Mouse (Mus musculus): Measurements from ENCODE around the gene Nub1. TPM values are rescaled to one million over a fixed set of nuclear protein-coding genes. Genes with fewer than 3 reads are reported as not detected.
A peak's percentile ranks its signal among the peaks of the same experiment; 100 is the strongest.

The Nub1 gene
- total and polyA plus RNA-seq, 2 experiments = 19.6 to 20.2 TPM

DNA sequence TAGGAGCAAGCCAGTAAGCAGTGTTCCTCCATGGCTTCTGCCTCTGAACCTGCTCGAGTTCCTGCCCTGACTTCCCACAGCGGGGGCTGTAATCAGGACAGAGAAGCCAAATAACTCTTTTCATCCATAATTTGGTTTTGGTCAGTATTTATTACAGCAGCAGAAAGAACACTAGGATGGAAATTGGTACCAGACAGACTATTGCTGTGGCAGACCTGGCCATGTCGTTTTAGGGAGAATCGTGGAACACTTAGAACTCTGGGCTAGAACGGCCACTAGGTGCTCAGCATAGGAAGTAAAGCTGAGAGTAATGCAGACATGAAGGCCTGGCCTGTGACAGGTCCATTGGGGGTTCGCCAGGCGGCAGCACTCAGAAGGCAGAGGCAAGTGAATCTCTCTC is 35.6 kb upstream of the Nub1 start:
- Histone ChIP-seq H3K36me3 (ENCODE audit: control insufficient read depth, insufficient read depth, low read length) (no peaks in the 10 kb centered on the region), H3K79me2 (ENCODE audit: control insufficient read depth, insufficient read depth, low read length) (no peaks in the 10 kb centered on the region), H3K4me1 (ENCODE audit: control insufficient read depth, insufficient read depth, low read length) (no peaks in the 10 kb centered on the region), H3K9ac (ENCODE audit: low read depth, low read length) (no peak overlapping the region), H3K27me3 (ENCODE audit: control insufficient read depth, insufficient read depth, low read length) (no peaks in the 10 kb centered on the region), H3K27ac (replicated peaks; ENCODE audit: insufficient read depth, low read depth, low read length) (no peak overlapping the region), H3K4me3 (ENCODE audit: insufficient read depth, low read depth, low read length) (no peak overlapping the region)
- no peak for DNase-seq (ENCODE audit: extremely low read depth, low read depth, low spot score)
- TF ChIP-seq CTCF (IDR thresholded peaks at IDR 0.05; ENCODE audit: low read depth, low read length) (no peak), POLR2A (IDR thresholded peaks at IDR 0.05; ENCODE audit: extremely low read depth, insufficient read depth, low read length) (no peak)
- 72% methylated on average over 7 of the region's 7 CpGs for WGBS

DNA sequence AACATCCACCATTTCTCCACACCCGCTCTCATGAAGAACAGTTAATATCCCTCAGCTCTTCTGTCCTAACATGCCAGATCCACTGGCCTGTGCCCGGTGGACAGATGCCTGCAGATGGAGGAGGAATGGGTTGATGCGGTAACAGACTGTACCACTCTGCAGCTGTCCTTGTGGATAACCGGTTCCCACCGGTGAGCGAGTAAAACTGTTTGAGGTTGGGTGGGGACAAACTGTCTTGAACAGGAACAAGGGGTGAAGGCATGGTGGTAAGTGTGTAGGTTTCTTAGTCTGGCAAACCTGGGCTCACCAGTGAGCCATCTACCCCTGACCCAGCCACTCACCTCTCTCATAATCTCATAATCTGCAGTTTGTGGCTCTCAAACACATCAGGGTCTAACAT is 34.0 kb upstream of the Nub1 start:
- Histone ChIP-seq H3K36me3 (ENCODE audit: control insufficient read depth, insufficient read depth, low read length) (no peaks in the 10 kb centered on the region), H3K27me3 (ENCODE audit: control insufficient read depth, insufficient read depth, low read length) (no peaks in the 10 kb centered on the region), H3K4me1 (ENCODE audit: control insufficient read depth, insufficient read depth, low read length) (no peaks in the 10 kb centered on the region), H3K9ac (ENCODE audit: low read depth, low read length) (no peak overlapping the region), H3K79me2 (ENCODE audit: control insufficient read depth, insufficient read depth, low read length) (no peaks in the 10 kb centered on the region), H3K27ac (replicated peaks; ENCODE audit: insufficient read depth, low read depth, low read length) (no peak overlapping the region), H3K4me3 (ENCODE audit: insufficient read depth, low read depth, low read length) (no peak overlapping the region)
- DNase-seq (ENCODE audit: extremely low read depth, low read depth, low spot score) = no peak
- TF ChIP-seq POLR2A (IDR thresholded peaks at IDR 0.05; ENCODE audit: extremely low read depth, insufficient read depth, low read length) (no peak), CTCF (IDR thresholded peaks at IDR 0.05; ENCODE audit: low read depth, low read length) (no peak)
- WGBS = 83% methylated on average over 6 of the region's 6 CpGs

DNA sequence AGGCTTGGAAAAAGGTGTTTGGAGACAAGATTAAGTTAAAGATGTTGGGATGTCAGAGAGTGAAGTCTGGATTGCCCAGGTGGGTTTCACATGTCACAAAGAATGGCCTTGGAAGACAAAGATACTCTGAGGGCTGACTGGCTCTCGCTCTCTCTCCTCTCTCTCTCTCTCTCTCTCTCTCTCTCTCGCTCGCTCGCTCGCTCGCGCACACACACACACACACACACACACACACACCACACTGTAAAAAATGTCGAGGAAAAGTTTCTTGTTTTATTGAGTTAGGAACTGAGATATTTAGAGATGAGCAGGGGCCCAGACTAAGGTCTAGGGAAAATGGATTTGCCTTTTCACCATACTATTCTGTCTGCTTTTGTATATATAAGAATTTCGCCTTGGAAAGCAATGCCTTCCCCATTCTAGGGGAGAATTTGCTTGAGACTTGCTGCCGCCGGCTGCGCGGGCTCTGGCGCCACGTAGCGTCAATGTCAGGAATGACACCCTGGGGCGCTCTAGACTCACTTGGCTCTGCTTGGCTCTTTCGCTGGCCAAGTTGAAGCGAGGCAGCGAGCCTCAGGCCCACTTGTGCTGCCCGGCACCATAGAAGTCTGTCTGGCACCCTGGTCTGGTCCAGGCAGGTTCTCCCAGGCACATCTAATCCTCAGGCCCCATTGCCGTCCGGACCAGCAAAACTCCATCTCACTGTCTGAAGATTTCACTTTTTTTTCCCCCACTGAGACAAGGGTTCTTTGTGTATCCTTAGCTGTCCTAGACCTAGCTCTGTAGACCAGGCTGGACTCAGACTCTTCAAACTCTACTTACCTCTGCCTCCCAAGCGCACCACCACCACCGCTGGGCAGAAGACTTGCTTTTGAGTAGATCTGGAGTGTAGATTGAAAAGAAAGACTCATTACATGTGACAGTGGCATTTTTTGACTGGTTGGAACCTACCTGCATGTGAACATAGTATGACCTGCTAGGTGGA is 33.3 kb upstream of the Nub1 start:
- no peaks in the 10 kb centered on the region for H3K79me2 ChIP-seq (ENCODE audit: control insufficient read depth, insufficient read depth, low read length)
- H3K27me3 ChIP-seq (ENCODE audit: control insufficient read depth, insufficient read depth, low read length) = no peaks in the 10 kb centered on the region
- TF ChIP-seq CTCF (IDR thresholded peaks at IDR 0.05; ENCODE audit: low read depth, low read length) = peak; percentile 98
- TF ChIP-seq POLR2A (IDR thresholded peaks at IDR 0.05; ENCODE audit: extremely low read depth, insufficient read depth, low read length) = no peak
- no peaks in the 10 kb centered on the region for H3K4me1 ChIP-seq (ENCODE audit: control insufficient read depth, insufficient read depth, low read length)
- no peaks in the 10 kb centered on the region for H3K36me3 ChIP-seq (ENCODE audit: control insufficient read depth, insufficient read depth, low read length)
- DNase-seq (ENCODE audit: extremely low read depth, low read depth, low spot score) = peak; percentile 30
- H3K27ac ChIP-seq (replicated peaks; ENCODE audit: insufficient read depth, low read depth, low read length) = no peak overlapping the region
- H3K4me3 ChIP-seq (ENCODE audit: insufficient read depth, low read depth, low read length) = no peak overlapping the region
- 32% methylated on average over 25 of the region's 25 CpGs for WGBS
- no peak overlapping the region for H3K9ac ChIP-seq (ENCODE audit: low read depth, low read length)

DNA sequence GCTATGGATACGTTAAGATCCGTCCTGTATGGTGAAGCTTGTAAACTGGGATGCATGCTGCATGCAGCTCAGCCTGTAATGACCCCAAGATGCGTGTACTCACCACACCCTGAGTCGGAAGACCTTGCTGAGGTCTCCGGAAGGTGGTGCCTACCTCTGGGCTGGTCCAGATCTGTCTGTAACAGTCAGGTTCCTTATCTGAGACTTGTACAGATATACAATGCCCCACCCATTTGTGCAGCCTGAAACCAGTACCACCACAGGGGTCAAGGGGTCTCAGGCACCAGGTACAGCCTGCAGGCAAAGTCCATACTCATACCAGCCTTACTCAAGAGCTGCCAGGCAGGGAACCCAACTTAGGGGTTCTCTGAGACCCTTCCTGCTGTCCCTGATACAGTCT is 32.6 kb upstream of the Nub1 start:
- TF ChIP-seq POLR2A (IDR thresholded peaks at IDR 0.05; ENCODE audit: extremely low read depth, insufficient read depth, low read length) (no peak), CTCF (IDR thresholded peaks at IDR 0.05; ENCODE audit: low read depth, low read length) (no peak)
- DNase-seq (ENCODE audit: extremely low read depth, low read depth, low spot score) = no peak
- Histone ChIP-seq H3K9ac (ENCODE audit: low read depth, low read length) (no peak overlapping the region), H3K4me3 (ENCODE audit: insufficient read depth, low read depth, low read length) (no peak overlapping the region), H3K4me1 (ENCODE audit: control insufficient read depth, insufficient read depth, low read length) (no peaks in the 10 kb centered on the region), H3K27ac (replicated peaks; ENCODE audit: insufficient read depth, low read depth, low read length) (no peak overlapping the region), H3K36me3 (ENCODE audit: control insufficient read depth, insufficient read depth, low read length) (no peaks in the 10 kb centered on the region), H3K27me3 (ENCODE audit: control insufficient read depth, insufficient read depth, low read length) (no peaks in the 10 kb centered on the region), H3K79me2 (ENCODE audit: control insufficient read depth, insufficient read depth, low read length) (no peaks in the 10 kb centered on the region)
- 96% methylated on average over 5 of the region's 5 CpGs for WGBS

DNA sequence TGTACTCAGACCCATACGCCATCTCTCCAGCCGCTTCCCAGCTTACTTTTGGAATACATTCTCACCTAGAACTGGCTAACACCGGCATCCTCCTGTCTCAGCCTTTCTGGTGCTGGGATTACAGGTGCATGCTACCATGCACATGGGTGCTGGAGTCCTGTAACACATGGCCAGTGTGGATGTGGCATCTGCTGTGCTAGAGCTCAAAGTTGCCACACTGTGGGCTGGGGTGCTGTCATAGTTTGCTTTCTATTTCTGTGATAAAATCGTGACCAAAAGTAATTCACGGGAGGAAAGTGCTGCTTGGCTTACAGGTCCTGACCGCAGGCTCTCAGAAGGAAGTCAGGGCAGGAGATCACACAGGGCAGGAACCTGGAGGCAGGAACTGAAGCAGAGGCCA is 30.8 kb upstream of the Nub1 start:
- H3K27ac ChIP-seq (replicated peaks; ENCODE audit: insufficient read depth, low read depth, low read length) = no peak overlapping the region

DNA sequence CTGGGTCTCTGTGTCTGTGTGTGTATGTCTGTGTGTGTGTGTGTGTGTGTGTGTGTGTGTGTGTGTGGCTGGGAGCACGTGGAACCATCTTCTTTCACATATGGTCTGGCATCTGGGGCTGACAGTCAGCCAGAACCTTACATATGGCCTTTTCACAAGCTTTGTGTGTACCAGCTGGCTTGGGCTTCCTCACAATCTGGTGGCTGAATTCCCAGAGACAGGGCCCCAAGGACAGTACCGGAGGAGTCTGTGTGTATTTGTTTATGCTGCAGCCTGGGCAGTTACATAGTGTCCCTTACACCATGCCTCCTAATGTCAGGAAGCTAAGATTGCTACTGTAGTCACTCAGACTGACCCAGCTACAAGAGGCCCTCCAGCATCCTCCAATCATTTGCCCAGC is 28.2 kb upstream of the Nub1 start:
- Histone ChIP-seq H3K9ac (ENCODE audit: low read depth, low read length) (no peak overlapping the region), H3K4me3 (ENCODE audit: insufficient read depth, low read depth, low read length) (no peak overlapping the region), H3K27ac (replicated peaks; ENCODE audit: insufficient read depth, low read depth, low read length) (no peak overlapping the region), H3K27me3 (ENCODE audit: control insufficient read depth, insufficient read depth, low read length) (no peaks in the 10 kb centered on the region), H3K36me3 (ENCODE audit: control insufficient read depth, insufficient read depth, low read length) (no peaks in the 10 kb centered on the region), H3K4me1 (ENCODE audit: control insufficient read depth, insufficient read depth, low read length) (no peaks in the 10 kb centered on the region), H3K79me2 (ENCODE audit: control insufficient read depth, insufficient read depth, low read length) (no peaks in the 10 kb centered on the region)
- no peak for TF ChIP-seq CTCF (IDR thresholded peaks at IDR 0.05; ENCODE audit: low read depth, low read length)
- no peak for TF ChIP-seq POLR2A (IDR thresholded peaks at IDR 0.05; ENCODE audit: extremely low read depth, insufficient read depth, low read length)
- no peak for DNase-seq (ENCODE audit: extremely low read depth, low read depth, low spot score)
- WGBS = 55% methylated on average over 2 of the region's 2 CpGs

More for the DNA sequence above, 30.8 kb upstream of the Nub1 start:
- no peaks in the 10 kb centered on the region for H3K27me3 ChIP-seq (ENCODE audit: control insufficient read depth, insufficient read depth, low read length)
- no peaks in the 10 kb centered on the region for H3K4me1 ChIP-seq (ENCODE audit: control insufficient read depth, insufficient read depth, low read length)
- H3K4me3 ChIP-seq (ENCODE audit: insufficient read depth, low read depth, low read length) = no peak overlapping the region
- whole genome bisulfite sequencing = 77% methylated on average over 6 of the region's 6 CpGs
- TF ChIP-seq POLR2A (IDR thresholded peaks at IDR 0.05; ENCODE audit: extremely low read depth, insufficient read depth, low read length) = no peak
- no peak for TF ChIP-seq CTCF (IDR thresholded peaks at IDR 0.05; ENCODE audit: low read depth, low read length)
- H3K36me3 ChIP-seq (ENCODE audit: control insufficient read depth, insufficient read depth, low read length) = no peaks in the 10 kb centered on the region
- no peak overlapping the region for H3K9ac ChIP-seq (ENCODE audit: low read depth, low read length)
- no peaks in the 10 kb centered on the region for H3K79me2 ChIP-seq (ENCODE audit: control insufficient read depth, insufficient read depth, low read length)
- no peak for DNase-seq (ENCODE audit: extremely low read depth, low read depth, low spot score)
